Mouse (Mus musculus): ENCODE results near the gene Fam228b.
"Not testable (repeated sequence)": the region's sequence is repeated elsewhere in the genome, so short reads cannot be mapped to it uniquely, and the experiment has no call there.

The Fam228b gene

GRCm38 (mm10) chr12:4742183-4742582 is 26.9 kb downstream of the Fam228b start:
- no peak for DNase-seq (ENCODE audit: low read depth, low spot score)

- no peak for DNase-seq (ENCODE audit: low read depth, low spot score)
Measured at GRCm38 (mm10) chr12:4740823-4741222, 28.2 kb downstream of the Fam228b start.

DNA sequence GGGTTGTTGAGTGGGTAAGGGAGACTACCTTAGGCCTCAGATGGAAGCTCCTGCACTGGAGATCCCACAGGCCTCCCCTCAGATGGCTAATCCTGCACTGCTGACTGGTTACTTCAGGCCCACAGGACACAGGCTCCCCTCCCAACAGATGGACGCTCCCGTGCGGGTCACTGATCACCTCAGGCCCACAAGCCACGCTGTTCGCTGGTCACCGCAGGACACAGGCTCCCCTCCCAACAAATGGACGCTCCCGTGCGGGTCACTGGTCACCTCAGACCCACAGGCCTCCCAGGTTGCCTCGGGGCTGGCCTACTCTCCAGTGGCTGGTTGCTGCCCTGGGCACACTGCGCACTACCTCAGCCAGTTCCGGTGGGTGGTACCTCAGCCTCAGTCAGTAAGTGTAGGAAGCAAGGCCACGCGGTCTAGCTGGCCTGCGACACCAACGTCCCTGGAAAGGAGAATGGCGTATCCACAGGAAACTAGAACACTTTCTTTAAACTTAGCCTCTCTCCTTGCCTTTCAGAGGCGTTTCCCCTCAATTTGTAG is 31.0 kb downstream of the Fam228b start, which contains the start of gene Fam228a:
Fam228a (minus strand) TSS at position 400 of the 546 bp plus-strand sequence.
- no peak for DNase-seq (ENCODE audit: low read depth, low spot score)

- DNase-seq (ENCODE audit: low read depth, low spot score) = no peak
Measured at GRCm38 (mm10) chr12:4732332-4732731, 36.7 kb downstream of the Fam228b start.

GRCm38 (mm10) chr12:4731629-4732028 is 37.4 kb downstream of the Fam228b start:
- DNase-seq (ENCODE audit: low read depth, low spot score) = no peak

DNA sequence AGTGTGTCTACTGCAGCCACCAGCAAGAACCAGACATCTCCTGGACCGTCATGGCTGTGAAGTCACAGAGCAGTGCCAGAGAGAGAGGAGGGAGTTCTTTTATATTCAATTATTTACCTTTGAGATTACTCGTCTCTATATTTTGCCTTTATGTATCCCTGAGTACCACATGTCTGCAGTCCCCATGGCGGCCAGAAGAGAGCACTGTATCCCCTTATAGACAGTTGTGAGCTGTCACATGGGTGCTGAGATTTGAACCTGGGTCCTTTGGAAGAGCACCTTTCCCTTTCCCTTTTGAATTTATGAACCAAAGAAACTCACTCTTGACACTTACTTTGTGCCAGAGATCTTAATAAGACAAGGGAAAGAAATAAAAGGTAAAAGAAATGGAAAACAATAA is 39.9 kb downstream of the Fam228b start:
- no peak for DNase-seq (ENCODE audit: low read depth, low spot score)

DNA sequence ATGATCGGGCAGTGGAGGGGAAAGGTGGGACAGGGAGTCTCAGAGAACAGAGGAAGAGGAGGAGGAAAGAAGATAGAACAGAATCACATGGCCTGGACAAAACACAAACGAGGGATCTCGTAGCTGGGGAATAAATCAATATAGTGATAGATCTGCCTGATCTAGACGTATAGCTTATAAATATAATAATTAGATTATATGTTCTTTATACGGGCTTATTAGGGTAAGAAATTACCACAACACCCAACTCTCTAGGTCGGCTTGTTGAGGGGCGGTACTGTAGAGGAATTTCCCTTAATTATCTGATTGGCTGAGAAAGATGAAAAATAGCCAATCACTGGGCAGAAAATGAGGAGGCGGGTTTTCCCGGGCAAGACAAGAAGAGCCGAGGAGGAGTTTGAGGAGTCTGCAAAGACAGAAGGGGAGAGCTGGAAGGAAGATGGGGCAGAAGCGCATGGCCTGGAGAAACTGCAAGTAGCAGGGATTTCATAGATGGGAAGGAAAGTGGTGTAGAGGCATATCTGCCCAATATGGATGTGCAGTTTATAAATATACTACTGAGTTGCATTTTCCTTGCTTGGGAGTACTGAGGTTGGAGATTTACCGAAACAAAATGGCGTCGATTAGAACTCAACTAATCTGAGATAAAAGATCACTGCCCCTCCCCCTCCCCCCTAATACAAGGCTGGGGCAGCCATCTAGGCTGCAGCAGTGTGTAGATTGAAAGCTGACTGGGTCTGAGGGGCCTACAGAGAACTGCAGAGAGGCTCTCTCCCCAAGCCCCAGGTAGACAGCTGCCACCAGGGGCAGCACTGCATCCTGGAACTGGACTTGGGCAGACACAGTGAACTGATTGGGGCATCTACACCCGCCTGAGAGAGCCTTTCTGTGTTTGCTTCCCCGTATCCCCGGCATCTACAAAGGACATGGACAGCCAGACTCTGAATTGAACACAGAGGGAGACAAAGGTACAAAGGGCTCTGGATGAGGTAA is 49.0 kb downstream of the Fam228b start:
- no peak for DNase-seq (ENCODE audit: low read depth, low spot score)

DNA sequence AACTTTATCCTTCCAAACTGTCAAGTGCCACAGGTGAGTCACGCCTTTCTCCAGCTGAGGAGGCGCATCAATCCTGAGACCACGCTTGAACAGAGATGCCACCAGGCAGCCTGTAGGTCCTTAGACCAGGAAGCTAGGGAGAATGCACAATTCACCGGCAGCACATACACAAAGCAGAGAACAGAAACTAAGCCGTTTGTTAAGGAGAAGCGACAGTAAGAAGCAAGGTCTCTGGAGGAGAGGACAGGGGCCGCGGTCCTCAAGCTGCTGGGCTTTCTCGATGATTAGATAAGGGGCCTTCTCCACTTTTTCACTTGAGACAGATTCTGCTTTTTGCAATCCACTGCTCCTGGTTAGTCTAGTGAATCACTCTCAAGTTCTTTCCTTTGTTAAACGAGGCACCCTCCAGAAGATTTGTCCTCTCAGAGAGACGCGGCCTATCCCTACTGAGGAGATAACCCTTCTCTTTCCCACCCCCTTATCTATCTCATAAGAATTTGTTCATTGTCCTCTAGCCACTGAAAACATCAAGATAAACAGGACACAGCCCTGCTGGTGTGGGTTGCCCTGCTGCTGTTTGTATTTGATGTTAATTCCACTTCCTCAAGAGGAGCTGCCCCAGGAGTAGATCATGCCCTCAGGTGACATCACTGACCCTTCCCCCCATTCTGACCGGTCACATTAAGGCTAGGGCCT is 49.9 kb downstream of the Fam228b start:
- no peak for DNase-seq (ENCODE audit: low read depth, low spot score)

- DNase-seq (ENCODE audit: low read depth, low spot score) = peak; percentile 23
Measured at GRCm38 (mm10) chr12:4717417-4717816, 51.6 kb downstream of the Fam228b start.

DNA sequence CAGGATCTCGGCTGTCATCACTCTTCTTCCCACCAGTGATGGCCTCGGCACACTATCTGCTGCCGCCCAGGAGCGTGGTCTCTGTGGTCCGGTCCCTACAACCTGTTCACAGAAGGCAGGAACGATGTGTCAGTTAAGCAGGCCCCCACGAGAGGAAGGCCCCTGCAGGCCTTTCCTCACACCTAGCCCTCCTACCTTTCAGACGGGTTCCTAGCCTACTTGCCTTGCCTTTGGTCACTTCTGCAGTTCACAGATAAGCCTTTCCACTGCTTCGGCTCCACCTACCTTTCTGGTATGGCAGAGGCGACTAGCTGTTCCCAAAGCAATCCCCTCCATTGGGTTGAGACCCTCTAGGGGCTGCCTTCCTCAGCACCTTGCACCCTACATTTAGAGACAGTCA is 53.5 kb downstream of the Fam228b start:
- DNase-seq (ENCODE audit: low read depth, low spot score) = no peak

- DNase-seq (ENCODE audit: low read depth, low spot score) = no peak
Measured at GRCm38 (mm10) chr12:4713361-4713760, 55.7 kb downstream of the Fam228b start.

DNA sequence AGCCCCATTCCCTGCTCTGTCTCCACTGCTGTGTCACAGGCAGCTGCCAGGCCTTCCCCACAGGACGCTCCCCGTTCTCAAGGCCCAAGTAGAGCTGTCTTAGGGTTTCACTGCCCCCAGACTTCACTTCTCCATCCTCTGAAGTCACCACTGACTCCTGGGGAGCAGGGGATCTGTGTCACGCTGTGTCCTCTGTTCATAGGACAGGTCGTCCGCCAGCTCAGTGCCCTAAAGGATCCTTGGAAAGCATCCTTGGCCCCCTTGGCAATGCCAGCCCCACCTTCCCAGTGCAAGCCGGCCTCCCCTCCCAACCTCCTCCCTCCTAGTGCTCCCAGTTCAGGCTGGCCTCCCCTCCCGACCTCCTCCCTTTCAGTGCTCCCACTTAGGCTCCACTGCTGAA is 59.1 kb downstream of the Fam228b start:
- no peak for DNase-seq (ENCODE audit: low read depth, low spot score)

- DNase-seq (ENCODE audit: low read depth, low spot score) = no peak
Measured at GRCm38 (mm10) chr12:4708881-4709604, 60.0 kb downstream of the Fam228b start.

DNA sequence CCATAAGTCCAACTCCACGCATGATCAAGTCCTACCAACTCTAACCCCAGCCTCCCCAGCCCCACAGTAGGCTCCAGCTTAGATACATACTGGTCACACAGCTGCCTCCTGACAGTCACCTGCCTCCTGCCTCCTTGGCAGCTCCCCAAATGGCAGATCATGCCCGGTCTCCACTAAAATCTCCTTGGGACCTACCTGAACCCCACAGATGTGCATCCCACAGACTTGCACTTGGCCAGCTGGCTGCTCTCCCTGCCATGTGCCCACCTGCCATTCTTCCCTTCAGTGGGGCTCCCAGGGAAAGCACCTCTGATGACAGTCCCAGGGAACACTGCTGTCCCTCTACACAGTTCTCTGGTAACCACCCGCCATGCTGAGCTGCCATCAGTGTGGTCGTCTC is 60.8 kb downstream of the Fam228b start:
- no peak for DNase-seq (ENCODE audit: low read depth, low spot score)

GRCm38 (mm10) chr12:4707488-4708017 is 61.5 kb downstream of the Fam228b start:
- DNase-seq (ENCODE audit: low read depth, low spot score) = no peak

- DNase-seq (ENCODE audit: low read depth, low spot score) = no peak
Measured at GRCm38 (mm10) chr12:4706901-4707300, 62.2 kb downstream of the Fam228b start.

DNA sequence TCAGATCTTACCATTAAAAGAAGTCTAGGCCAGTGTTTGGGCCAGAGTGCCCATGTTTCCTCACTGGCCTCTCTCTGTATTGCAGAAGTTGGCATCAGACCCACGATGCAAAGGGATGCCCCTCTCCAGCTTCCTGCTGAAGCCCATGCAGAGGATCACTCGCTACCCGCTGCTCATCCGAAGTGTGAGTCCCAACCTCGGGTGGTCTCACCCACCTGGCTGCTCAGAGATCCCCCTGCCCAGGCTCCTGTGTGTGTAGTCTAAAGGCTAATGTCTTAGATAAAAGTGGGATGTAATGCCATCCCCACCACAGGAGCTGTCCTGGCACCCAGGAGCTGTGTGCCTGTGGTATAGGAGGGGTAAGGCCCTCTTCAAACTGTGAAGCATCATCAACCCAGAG is 62.9 kb downstream of the Fam228b start:
- no peak for DNase-seq (ENCODE audit: low read depth, low spot score)

- not testable (repeated sequence) for DNase-seq (ENCODE audit: low read depth, low spot score)
Measured at GRCm38 (mm10) chr12:4705626-4706025, 63.4 kb downstream of the Fam228b start.

DNA sequence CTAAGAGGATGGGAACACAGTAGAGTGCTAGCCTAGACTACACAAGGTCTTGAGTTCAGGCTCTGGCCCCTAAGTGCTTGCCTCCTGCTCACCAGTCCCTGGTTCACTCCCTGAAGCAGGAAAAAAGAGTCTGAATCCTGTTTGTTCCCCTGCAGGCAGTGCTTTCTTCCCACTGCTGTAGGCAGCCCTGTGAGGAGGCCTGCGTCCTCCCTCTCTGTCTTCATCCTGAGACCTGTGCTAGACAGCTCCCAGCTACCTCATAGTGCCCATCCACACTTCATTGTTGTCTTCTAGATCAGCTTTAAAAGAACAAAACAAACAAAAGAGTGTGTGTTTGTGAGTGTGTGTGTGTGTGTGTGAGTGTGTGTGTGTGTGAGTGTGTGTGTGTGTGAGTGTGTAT is 74.5 kb downstream of the Fam228b start:
- DNase-seq (ENCODE audit: low read depth, low spot score) = no peak

DNA sequence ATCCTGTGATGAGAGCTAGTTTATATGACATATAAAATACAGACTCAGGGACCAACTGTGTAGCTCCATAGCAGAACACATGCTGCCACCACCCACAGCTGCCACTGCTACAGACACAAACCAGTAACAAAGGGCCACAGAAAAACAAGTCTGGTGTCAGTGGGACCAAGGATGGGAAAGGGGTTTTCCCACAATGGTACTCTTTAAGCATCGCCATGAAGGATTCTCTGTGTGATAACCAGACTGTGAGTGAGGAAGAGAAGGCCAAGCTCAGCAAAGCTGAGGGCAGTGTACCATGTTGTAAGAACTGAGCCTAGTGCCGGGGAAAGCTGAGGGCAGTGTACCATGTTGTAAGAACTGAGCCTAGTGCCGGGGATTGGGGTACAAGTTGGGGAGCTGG is 77.9 kb downstream of the Fam228b start:
- DNase-seq (ENCODE audit: low read depth, low spot score) = no peak
